Mouse (Mus musculus) urinary bladder, postnatal 36 days (tissue): ENCODE data around the gene Slc17a2.

ENCODE experiments used
- DNase-seq, 2 experiments: peaks; one replicate each; pipeline ENCODE4 v3.0.0; 2022; ENCODE audit warnings: low spot score in 2 of 2, mixed read lengths in 1 of 2

The Slc17a2 gene

DNA sequence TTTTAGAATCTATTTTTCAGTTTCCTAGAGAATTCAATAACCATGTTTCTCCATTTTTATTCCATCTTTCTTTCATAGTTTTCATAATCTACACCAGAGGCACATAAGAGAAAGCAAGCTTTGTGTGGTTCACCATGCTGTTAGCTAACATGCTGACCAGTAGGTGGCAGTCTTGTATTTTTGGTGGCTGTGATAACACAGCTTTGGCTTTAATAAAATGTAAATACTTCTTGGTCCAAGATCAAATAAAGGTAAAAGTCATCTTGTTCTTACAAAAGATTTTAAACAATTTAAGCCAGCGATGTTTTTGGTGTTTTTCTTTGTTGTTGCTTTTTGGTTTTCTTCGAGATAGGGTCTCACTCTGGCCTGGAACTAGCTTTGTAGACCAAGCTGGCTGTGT, 14.3 kb upstream of the Slc17a2 start:
- peak; percentile 6 to 23 for DNase-seq

DNA sequence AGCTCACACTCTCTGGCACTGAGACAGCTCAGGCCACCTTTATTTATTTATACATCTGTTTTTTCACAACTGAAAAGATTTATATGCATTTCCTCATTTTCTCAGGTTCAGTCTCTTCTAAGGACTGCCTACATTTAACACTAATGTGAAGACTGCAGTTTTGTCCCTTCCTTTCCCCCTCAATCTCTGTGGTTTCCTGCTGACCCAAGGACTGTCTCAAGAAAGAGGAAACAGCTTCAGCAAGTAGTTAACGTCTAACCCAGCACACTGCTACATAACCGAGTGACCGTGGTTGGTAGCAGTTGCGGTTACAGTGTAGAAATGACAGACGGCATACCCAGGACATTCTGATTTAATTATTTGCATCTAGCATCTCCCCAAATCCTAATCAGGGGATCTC, 7.4 kb upstream of the Slc17a2 start:
- no peak for DNase-seq

DNA sequence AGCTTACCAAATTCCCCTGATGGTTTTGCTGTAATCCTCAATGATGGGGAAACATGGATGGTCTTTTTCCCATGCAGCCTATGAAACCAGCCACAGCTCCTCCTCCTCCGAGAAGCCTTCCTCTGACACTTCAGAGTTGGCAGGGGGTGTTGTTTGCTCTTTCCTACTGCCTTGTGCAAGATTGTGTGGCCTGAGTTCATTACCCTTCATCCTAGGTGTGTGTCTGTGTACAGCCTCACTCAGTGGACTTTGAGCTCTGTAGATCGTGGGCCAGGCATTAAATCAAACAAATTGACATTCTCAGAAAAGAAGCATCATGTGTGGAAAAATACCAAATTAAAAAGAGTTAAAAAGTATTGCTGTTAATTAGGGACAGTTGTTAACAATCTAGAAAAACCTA, 2.3 kb upstream of the Slc17a2 start:
- DNase-seq, result no peak

DNA sequence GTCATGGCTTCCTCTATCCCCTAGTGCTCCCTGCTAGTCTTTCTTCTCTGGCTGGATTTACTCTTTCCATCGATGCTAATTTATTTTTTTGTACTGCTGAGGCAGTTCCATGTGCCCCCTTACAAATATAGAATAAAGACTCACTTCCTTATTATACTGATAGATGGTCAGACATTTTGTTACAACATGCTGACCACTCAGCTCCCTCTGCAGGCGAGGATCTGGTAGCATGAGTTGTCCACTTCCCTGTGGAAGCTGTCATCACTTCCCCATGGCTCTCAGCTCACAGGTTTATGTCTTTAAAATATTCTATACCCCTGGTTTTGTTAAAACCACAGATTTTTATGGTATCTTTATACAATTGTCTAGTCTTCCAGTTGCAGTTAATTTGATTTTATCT, 9.4 kb downstream of the Slc17a2 start:
- no peak for DNase-seq

DNA sequence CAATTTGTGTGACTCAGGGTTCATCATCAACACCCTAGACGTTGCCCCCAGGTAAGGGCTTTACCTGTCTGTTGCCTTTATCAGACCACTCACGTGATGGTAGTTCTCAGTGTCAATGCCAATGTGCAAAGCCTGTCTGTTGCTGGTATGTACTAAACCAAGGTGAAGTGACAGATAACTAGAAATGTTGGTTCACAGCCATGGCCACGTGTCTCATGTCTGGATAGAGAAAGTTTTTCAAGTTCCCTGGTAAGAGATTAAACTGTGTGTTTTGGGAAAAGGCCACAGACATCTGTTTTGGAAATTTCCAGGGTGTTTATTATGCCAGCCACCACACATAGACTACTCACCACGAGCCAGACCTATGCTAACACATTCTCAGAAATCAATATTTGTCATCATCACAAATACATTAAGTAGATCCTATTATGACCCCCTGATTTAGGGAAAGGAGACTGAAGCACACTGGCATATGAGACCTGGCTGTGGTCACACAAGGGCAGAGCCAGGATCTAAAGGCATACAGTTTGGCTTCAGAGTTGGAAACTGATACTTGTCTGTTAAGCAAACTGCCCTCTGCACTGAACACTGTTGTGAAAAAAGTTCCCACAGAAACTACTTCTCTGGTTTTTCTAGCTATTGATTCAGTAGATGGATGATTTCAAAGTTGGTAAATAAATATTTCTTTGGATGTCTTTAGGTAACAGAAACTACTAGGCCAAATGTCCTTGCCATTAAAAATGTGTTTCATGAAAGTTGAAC, 13.6 kb downstream of the Slc17a2 start:
- DNase-seq, result no peak

DNA sequence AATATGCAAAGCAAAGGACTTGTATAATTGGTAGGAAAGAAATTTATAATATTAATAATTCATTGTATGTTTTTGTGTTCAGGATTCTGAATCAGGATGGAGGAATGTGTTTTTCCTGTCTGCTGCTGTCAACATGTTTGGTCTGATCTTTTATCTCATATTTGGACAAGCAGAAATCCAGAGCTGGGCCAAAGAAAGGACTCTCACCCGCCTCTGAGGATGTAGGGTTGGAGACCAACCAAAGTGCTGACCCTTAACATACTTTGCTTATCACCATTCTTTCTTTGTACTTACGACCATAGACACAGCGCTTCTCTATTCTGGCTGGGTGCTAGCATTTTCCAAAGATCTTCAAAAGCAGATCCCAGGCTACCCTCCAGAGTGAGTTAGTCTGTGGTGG, 15.4 kb downstream of the Slc17a2 start:
- no peak for DNase-seq

DNA sequence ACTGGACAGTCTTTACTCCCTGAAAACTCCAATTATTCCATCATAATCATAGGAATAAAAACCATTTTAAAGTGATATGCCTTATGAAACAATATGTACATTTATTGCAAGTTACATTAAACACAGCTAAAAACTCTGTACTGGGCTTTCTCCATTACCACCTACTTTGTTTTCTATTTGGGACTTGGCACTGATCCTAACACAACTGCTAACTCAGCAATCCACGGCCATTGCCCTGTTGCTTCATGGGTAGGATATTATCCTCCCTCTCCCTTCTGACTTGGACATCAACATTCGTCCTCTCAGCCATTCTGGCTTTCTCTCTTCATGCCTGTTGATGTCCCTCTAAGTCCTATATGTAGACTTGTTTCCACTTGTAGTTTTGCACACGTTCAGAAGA, 19.8 kb downstream of the Slc17a2 start:
- no peak for DNase-seq

DNA sequence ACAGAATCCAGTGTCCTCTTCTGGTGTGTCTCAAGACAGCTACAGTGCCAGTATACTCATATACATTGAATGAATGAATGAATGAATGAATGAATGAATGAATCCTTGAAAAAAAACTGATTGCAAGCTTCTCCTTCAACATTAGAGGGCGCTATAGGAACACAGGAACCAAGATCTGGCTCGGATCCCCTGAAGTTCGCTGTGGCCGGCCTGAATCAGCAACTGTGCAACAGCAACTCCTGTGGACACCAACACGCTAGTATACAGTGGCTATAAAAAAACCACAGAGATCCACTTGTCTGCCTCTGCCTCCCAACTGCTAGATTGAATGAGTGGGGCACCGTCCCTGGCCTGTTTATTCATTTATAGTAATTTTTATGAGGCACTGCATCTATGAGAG, 26.3 kb downstream of the Slc17a2 start:
- DNase-seq, result peak; percentile 3 to 20

DNA sequence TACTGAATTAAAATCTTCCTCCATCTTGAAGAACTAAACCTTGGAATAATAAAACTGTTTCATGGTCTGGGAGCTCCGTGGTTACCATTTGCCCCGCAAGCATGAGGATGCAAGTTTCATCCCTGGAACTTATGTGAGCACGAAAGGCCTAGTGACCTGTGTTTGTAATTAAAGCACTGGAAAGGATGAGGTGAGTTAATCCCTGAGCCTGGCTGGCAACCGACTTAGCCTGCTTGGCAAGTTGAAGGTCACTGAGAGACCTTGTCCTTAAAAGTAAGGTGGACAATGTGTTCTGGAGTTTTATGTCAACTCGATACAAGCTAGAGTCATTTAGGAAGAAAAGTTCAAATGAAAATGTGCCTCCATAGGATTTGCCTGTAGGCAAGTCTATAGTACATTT, 28.0 kb downstream of the Slc17a2 start:
- DNase-seq, result no peak

DNA sequence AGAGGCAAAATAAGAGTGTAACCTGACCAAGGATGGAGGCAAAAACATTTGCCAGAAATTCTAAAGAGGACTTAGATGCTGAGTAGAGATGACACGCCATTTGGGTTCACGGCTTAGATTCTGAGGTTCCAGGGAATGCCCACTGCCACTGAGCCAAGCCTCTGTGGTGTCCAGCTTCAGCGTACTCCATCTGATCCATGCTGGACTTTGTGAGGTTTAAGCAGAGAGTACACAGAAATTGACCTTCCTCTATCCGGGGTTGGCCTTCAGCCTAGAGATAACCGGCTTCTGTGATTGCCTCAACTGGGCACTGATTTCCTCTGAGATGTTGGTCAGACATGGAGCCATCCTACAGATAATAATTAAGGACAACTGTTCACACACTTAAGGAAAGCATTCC, 29.8 kb downstream of the Slc17a2 start:
- no peak for DNase-seq

DNA sequence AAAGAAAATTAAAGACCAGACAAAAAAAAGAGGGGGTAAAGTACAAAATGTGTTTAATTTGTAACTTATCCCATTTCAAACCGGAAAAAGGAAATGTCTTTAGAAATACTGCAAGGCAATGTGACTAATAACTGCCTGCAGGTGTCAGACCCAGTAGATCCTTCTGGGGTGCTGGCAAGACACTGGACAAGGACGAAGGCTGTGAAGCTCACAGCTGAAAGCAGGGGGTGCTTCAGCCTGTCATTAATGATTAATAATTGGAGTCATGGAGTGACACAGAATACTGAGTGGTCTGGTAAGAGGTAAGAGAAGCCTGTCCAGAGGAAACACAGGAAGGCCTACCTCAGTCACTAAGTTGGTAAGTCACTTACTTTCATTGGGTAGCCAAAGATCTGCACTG, 32.5 kb downstream of the Slc17a2 start, which contains the start of gene Slc17a3:
TSS of gene Slc17a3 (plus strand) at position 127 of the 400 bp plus-strand sequence.
- DNase-seq, result no peak

DNA sequence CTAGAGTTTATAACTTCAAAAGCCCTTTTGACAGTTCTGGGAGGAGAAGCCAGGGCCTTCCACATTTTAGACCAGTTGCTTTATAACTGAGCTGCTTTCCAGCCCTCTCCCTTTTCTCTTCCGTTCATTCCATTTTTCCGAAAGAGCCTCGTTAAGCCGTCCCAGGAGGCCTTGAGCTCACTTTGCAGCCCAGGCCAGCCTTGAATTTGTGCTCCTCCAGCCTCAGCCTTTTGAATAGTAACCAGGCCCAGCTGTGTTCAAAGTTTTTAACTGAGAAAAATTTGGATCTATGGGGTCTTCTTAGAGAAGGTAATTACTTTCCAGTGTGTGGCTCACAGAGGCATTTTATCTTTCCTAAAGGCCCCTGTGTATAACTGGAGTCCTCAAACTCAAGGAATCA, 39.1 kb downstream of the Slc17a2 start:
- DNase-seq, result no peak

DNA sequence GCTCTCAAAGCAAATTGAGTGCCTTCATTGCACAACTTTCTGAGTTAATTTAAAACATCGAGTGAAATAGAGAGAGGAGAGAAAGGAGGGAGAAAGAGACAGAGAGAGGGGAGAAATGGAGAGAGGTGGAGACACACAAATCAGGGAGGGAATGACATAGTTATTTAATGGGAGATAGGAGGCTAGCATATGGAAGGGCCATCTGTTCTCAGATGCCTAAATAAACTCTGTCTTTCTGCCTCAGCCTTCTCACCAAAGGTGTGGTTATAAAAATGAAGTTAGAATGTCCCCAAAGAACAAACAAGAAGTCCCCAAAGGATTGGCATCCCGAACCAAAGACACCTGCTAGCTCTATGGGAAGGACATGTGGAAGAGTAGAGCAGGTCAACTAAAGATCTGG, 42.5 kb downstream of the Slc17a2 start:
- DNase-seq, result no peak

DNA sequence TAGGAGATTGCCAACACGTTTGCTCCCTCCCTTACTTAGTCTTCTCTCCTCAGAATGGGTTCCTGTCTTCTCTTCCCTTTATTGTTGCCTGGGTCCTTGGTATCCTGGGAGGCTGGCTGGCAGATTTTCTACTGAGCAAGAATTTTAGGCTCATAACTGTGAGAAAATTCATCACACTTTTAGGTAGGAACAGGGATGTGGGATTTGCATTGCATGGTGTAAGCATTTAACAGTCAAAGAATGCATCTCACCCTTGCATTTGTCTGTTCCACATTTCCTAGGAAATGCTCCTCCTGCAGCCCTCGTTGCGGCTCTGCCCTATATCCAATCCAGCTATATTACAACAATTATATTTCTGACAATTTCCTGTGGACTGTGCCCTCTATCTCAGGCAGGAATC, 49.6 kb downstream of the Slc17a2 start:
- DNase-seq, result no peak

DNA sequence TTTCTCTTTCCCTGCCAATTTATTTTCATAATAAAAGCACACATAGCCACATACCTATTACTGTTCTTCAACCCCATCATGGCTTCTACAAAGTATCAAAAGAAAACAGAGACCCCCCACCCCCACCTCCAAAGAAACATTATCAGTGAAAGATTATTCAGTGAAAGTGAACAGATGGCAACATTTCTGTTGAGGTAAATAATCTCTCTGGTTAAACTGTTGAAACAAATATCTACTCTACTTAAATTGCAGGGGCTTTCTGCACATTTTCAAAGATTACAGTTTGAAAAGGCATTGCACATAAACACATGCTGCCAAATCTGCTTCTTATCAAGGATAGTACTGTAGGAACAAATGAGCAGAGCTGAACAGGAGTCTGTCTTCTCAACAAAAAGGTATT, 55.0 kb downstream of the Slc17a2 start:
- no peak for DNase-seq

DNA sequence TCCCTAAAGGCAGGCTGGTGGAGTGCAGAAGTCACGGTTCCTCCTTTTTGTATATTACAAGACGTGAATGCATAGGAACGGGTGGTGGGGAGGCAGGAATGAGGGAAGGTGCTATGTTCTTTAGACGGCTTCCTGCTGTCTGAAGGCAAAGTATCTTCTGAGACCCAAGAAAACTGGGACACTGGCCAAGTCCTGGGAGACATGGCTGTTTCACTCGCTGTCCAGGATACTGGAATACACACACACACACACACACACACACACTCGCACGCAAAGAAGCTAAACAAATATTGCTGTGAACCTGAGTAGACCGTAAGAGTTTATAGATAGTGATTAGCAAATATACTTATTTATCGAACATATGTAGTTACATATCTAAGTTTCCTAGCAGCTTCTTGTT, 57.9 kb downstream of the Slc17a2 start:
- no peak for DNase-seq

DNA sequence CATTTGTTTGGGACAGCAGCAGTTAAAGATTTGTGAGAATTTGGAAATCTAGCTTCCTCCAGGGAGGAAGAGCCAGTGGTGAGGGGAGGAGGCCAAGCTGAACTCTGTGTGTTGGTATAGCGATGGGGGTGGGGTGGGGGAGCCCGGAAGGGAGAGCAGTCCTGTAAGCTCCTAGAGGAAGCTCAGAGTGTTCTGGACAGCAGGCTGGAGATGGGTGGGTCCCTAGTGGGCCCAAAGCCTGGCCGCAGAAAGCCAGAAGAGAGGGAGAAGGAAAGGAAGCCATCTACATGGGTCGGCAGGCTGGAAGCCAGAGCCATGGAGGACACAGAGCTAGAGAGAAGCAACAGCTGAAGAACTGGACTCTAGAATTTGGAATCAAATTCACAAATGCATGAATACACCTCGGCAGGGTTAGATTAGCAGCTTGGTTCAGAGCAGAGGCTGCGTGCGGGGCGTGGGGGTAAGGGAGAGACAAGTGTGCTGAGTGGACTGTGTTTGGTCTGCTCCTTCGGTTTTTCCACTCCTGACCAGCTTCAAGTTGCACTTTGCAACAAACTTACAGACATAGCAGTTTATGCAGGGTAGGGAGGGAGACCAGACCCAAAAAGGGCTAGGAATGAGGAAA, 59.4 kb downstream of the Slc17a2 start:
- DNase-seq, result no peak

DNA sequence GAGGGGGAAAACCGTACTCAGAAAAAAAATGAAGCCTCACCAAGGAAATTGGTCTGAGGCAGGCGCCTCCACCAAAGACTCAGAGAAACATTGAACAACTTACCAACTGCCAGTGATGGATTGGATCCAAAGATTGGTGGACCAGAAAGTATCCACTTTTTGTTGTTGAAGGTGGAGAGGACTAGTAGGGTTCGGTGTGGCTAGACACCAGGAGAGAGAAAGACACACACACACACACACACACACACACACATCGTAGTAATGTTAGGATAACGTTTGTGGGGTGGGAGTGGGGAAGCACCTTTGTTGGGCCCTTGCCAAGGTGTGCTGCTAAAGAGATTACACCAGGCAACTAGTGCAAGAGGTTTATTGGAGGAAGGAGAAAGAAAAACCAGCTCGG, 60.2 kb downstream of the Slc17a2 start:
- DNase-seq, result no peak

DNA sequence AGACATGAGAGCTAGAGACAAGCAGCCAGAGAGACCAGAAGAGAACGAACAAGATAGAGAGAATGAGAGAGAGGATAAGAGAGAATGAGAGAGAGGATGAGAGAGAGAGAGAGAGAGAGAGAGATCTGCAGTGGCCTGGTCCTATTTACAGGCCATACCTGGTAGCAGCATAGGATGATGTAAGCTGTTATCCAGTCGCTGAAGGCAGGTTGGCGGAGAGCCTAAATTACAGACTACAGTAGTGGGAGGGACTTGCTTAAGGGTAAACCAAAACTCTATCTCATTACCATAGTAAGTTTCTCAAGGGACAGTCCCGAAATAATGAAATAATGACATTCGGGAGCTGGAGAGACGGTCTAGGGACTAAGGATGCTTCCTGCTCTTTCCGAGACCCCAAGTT, 60.6 kb downstream of the Slc17a2 start, which contains the start of gene Slc17a1:
TSS of gene Slc17a1 (plus strand) at position 346 of the 400 bp plus-strand sequence.
- no peak for DNase-seq

DNA sequence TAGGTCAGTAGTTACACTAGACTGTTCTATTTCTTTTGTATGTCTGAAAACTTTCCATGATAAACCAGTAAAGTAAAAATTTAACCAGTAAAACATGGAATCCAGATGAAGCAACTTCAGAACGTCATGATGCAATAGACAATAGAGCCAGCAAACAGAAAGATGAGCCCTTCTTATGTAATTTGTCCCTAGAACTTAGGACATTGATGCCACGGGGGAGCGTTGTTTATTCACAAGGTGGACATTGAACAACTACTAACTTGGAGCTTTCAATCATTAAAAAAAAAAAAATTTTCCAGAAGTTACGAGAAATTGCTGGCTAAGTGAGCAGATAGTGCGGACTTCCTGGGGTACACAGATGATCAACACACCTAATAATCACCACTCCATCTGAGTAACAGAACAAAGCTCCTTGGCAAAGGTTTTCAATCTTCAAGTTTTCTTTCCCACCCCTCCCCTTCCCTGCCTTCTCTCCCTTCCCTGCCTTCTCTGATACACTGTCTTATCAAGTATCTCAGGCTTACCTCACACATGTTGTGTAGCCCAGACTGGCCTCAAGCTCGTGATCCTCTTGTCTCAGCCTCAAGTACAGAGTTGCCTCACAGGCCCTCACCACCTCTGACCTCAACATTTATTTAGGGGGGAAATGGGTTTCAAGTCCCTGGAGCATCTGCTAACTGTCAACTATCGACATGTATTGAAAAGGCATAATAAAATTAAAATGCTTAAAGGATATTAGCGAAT, 62.2 kb downstream of the Slc17a2 start:
- no peak for DNase-seq

DNA sequence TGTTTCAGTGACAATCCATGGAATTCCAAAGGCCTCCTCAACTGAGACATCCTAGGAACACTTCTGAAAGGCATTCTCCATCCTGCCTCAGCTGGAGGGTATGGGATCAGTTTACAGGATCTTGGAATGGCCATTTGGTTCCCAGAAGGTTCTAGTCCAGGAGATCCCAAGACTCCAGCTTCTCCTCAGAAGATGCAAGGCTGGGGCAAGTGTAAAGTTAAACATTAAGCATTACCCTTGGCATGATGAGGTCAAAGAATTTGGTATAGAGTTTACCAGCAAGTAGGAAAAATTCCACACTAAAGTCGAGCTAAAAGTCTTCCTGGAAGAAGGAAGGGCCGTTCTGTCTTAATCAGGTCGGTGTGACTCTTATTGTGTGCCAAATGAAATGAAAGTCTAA, 63.2 kb downstream of the Slc17a2 start:
- DNase-seq, result no peak

DNA sequence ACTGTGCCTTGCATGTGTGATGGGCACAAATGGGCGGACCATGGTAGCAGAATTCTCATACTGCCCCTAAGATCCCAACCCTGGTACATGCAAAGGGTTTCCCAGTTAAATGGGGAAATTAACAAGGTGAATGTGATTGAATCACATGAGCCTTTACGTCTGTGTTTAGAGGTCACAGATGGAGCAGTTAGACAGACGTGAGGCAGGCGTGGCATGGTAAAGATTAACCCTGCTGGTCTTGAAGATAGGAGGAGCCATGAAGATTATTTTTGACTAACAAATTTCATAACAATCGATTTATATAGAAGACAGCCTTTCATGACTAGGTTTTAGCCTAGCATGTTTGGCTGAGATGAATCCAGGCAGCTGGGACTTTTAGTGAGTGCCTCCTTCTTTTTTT, 66.3 kb downstream of the Slc17a2 start:
- no peak for DNase-seq
